Mouse (Mus musculus) neural tube, embryonic 10.5 days (tissue): ENCODE measurements around the gene Wfdc10.
"Not testable (repeated sequence)": the region's sequence is repeated elsewhere in the genome, so short reads cannot be mapped to it uniquely, and the experiment has no call there.

Experiments
- DNase-seq: peaks from one replicate; pipeline ENCODE4 v3.0.0-alpha.2; 2017; ENCODE audit warnings: low spot score; ENCODE audit errors: extremely low spot score

The Wfdc10 gene

DNA sequence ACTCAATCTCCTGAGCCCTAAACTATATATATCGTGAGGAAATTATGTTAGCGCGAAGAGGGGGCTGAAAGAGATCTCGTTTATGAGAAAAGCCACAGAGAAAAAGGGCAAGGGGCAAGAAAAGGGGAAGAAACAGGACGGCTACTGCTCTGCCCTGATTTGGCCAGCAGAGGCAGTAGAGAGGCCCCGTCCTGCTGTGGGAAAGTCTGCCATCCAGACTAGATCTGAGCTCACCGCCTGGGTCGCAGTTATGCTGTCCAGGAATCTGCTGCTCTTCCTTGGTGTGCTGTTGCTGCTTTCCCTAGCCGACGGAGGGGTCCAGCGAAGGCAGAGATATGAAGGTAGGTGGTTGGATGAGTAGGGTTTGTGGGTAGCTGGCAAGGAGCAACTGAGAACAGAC, at the start of gene Wfdc10:
Gene Wfdc10 (plus strand): TSS at position 189 of the 400 bp plus-strand sequence.
- peak; percentile 56 for DNase-seq

DNA sequence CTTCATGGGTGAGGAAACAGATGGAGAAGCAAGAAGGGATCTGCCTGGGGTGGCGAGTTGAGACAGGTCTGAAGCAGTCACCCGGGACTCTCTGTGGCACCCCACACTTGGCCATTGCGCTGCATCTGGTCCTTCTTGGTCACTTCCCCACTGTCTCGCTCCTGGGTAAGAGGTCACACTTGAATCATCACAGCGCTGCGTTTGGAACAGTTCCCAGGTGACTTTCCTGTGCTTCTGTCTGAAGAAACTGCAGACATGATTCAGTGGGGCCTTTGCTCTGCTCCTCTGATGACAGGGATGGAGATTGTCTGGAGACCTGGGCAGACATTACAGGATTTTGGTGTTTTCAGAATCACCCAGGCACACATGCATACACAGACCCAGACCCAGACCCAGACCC, 47.1 kb upstream of the Wfdc10 start:
- DNase-seq: no peak

DNA sequence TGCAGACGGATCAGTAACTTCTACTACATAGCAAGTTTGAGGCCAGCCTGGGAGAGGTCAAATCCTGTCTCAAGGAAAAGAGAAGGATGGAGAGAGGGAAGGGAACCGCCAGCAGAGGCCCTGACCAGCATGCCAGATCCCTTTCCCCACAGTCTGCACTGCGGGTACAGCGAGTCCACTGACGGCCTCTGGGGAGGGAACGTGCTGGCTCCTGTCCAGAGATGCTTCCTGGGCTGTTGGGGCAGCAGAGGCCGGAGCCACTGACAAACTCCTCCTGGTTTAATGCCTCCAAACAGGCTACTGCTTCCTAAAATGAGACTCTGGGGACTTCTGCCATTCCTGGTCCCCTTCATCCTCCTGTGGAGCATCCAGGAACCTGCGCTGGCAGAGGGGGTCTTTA, 42.4 kb upstream of the Wfdc10 start, which contains the start of the genes Wfdc6b and Wfdc8:
Gene Wfdc6b (plus strand): TSS at position 52 of the 400 bp plus-strand sequence.
Gene Wfdc8 (minus strand): TSS at position 156 of the 400 bp plus-strand sequence.
- not testable (repeated sequence) for DNase-seq

DNA sequence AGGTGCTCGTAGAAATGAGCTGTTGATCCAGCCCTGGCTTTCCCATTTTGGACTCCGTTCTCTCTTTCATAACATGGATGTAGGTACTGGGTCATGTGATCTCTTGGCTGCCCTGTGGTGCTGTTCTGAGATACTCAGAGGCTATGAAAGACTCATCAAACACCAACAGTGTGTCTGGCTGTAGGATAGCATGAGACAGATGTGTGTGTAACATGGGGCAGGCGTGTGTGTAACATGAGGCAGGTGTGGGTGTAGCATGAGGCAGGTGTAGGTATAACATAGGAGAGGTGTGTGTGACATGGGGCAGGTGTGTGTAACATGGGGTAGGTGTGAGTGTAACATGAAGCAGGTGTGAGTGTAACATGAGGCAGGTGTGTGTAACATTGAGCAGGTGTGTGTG, 40.5 kb upstream of the Wfdc10 start:
- DNase-seq: no peak

DNA sequence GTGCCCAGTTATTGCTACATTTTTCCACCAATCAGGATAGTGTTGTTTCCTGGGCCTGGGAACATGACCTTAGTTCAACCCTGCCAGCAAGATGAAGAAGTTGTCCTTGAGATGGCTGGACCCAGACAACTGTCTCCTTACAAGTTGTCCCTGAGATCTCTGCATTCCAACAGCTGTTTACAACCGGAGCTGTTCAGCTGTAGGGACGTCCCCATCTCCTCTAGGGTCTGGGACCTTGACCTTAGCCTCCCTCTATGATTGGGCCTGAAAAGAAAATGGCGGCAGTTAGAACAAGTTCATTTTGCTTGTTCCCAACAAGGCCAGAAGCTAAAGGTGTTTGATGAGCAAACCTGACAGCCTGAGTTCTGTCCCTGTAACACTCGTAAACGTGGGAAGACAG, 36.8 kb upstream of the Wfdc10 start:
- no peak for DNase-seq

DNA sequence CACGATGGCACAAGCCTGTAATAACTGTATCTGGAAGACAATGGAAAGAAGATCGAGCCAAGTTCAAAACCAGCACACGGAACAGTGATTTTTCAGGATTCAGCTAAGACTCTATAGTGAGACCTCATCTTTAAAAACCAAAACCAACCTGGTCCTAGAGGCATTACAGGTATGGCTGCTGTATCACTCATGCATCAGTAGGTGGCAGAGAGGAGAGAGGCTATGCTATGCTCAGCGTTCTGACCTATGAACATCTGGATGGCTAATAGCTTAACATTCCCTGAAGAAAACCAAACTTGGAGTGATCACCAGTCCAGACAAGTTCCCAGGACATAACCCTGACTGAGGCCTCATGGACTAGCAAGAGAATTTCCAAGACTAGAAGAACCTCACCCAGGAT, 34.1 kb upstream of the Wfdc10 start:
- DNase-seq: no peak

DNA sequence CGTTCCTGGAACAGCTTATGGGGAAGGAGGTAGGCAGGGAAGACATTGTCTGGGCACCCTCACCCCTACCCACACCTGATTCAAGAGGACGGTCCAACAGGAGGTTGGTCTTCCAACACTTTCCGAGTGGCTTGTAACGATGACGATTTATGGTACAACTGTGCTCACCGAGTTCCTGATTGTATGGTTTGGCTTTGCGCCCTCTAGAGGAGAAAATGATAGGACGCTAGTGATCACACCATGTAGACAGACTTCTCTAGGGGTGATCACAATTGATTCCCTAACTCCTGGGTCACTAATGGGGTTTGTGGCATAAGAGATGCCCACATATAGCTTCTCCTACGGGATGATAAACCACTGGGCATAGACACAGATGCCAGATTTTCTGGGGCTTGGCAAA, 20.6 kb upstream of the Wfdc10 start:
- no peak for DNase-seq

DNA sequence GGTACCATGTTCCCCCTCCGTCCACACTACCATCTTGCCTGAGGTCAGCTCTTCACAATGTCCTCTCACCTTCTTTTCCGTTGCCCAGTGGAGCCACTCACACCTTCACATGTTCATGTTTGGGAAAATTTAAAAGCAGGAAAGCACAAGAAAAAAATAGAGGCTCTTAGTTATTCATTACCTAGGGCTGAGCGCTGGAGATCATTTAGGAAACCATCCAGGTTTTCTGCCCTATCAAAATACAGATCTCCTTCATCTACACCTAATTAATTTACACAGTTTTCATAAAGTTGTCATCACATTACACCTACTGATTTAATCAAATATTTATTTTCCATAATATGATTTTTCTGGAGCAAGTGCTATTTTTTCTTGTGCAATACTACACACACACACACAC, 17.1 kb upstream of the Wfdc10 start, which contains the start of gene Wfdc16:
Gene Wfdc16 (minus strand): TSS at position 101 of the 400 bp plus-strand sequence.
- DNase-seq: no peak

DNA sequence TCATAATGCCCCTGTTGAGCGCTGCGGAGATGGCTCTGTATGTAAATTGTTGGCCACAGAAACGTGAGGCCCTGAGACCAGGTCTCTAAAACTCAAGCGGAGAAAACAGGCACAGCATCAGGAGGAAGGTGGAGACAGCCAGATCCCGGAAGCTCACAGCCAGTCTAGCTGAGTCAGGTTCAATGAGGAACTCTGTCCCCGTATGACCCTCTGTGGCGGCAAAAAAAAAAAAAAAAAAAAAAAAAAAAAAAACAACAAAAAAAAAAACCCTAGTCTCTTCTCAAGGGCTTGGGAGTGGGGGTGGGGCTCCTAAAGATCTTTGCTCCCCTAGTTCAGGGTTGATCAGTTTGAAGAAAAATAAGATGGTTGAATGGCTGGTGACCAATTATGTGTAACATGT, 14.7 kb upstream of the Wfdc10 start:
- DNase-seq: no peak

DNA sequence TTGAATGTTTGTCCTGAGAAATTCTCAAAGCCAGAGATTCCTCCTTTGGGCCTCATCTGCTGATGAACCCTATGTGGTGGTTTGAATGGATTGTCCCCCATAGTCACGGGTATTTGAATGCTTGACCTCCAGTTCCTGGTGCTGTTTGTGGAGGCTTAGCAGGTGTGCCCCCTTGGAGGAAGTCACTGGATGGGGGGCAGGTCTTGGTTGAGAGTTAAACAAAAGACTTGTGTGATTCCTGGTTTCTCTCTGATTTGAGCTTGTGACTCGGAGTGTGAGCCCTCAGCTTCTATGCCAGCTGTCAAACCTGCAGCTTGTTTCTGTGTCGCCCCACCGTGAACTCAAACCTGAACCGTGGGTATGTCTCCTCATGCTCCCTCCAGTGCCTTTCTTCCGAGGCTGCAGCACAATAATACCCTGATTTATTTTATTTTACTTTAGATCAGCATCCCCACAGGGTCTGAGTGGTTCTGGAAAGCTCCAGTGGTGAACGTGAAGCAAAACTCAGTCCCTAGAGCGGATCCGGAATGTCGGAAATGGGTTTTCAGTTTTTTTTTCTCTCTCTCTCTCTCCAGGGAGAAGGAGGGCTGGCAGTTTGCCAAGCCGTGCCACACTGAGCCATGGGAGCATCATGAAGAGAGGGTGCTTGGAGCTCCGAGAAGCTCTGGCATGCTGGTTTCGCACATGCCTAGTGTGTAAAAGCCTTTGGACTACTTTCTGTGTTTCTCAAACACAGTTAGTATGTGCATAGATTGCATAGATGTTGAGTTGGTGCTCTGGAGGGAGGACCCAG, 13.8 kb upstream of the Wfdc10 start:
- DNase-seq: no peak

DNA sequence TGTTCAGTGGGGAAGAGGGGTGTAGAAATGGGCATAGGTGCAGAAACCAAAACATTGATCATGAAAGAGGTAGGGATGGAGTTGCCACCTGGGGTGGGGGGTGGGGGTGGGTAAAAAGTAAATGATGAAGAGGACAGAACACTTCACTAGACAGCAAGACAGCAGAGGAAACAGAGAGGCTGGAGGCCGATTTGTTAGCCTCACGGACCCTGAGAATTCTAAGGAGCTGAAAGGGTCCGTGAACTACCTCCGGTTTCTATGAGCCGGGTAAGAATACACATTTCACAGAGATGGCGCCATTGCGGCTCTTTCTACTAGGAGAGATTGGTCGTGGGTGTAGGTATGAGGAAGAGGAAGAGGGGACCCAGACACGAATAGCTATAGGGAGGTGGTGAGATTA, 637 bp downstream of the Wfdc10 start, which contains the start of gene Wfdc9:
Gene Wfdc9 (minus strand): TSS at position 101 of the 400 bp plus-strand sequence.
- DNase-seq: no peak

DNA sequence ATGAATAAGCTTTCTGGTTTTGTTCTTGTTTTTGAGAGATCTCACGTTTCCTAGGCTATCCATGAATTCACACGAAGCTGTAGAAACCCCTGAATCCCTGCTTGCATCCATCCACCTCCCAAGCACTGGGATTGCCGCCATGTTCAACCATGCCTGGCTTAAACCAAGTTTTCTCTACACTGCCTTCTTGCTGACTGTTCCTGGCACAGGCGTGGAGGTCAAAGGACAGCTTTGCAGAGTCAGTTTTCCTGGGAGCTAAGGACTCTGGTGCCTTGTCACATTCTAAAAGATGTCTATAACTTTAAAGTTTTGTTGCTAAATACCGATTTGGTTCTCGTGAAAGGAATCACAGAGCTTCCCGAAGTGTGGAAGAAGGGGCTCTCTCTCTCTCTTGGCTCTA, 9.0 kb downstream of the Wfdc10 start:
- no peak for DNase-seq

DNA sequence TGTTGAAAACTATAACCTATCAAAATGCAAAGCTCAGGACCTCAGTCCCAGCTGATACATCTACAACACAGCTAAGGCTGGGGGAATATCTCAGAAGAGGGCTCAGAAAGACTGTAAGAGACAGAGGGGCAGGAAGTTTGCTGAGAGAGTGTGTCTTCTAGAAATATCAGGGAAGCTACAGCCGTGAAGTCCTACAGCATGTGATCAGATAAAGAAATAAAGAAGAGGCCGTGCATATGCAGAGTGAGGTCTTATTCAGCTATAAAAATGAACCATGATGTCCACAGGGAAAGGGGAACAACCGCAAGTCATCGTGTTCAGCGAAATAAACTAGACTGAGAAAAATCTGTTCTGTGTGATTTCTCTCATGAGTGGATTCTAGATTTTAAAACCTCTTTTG, 14.4 kb downstream of the Wfdc10 start:
- DNase-seq: no peak

DNA sequence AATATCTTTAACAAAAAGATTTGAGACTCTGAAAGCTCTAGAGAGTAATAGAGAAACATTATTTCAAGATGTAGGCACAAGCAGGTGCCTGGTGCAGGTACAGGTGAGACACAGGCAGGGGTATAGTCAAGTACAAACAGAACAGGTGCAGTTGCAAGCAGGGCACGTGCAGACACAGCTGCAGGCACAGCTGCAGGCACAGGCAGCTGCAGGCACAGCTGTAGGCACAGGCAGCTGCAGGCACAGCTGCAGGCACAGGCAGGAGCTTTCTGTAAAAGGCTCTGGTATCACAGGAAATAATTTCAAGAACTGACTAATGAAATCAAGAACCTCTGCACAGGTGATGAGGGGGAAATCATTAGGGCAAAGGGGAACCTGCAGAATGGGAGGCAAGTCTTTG, 15.1 kb downstream of the Wfdc10 start:
- no peak for DNase-seq

DNA sequence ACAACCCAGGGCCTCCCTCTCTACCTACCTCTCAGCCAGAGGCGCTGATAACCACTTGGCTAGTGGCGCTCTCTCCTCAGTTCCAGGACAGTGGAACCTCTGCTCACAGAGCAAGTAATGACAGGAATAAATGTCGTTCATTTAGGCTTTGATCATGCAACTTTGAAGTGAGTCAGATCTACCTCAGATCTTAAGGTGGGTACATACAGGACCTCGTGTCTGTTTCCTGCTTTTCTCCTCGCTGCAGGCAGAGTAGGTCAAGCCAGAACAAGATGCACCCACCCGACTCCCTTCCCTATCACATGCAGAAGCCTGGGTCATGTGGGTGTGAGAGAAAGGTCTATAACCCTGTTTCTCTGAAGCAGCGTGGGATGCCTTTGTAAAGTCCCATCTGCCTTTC, 18.1 kb downstream of the Wfdc10 start, which contains the start of gene Wfdc11:
Gene Wfdc11 (minus strand): TSS at position 101 of the 400 bp plus-strand sequence.
- no peak for DNase-seq

DNA sequence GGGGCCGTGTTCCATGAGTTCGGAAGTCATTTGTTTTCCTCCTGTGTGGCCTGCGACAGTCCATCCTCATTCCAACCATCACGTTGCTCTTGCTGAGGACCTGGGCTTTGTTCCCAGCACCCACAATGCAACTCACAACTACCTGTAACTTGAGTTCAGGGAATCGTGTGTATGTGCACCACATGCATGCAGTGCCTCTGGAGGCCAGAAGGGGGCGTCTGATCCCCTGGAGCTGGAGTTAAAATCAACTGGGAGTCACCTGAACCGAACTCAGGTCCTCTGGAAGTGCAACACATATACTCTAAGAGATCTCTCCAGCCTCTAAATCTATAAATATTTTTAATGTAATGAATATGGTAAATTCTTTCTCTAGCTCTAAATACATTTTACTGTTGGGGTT, 20.3 kb downstream of the Wfdc10 start:
- no peak for DNase-seq

DNA sequence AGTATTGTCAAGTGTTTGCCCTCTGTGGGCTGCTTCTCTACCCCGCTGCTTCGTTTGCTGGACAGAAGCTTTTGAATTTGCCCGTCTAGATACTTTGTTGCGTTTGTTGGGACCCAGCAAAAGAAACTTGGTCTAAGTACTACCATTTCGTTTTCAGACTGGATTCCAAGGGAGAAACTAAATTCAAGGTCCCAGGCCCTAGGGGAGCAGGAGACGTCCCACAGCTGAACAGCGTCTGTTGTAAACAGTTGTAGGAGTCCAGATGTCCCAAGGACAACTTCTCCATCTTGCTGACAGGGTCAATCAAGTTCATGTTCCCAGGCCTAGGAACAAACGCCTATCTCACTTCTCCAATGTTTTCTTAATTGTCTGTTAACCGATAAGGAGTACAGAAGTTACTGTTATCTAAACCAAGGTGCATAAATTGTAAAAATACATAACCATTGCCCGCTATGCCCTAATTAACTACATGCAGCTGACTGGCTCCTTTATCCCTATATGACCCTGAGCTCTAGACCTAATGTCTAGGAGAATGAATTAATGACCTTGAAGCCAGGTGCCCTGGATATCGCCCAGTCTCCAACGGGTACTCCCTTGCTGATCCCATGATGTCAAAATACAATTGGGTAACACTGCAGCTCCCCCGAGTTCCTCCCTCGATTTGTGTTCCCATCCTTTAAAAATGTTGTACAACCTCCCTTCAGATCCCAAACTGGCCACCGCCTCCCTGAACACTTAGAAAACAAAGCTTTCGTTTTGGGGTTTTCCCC, 21.3 kb downstream of the Wfdc10 start:
- DNase-seq: no peak

DNA sequence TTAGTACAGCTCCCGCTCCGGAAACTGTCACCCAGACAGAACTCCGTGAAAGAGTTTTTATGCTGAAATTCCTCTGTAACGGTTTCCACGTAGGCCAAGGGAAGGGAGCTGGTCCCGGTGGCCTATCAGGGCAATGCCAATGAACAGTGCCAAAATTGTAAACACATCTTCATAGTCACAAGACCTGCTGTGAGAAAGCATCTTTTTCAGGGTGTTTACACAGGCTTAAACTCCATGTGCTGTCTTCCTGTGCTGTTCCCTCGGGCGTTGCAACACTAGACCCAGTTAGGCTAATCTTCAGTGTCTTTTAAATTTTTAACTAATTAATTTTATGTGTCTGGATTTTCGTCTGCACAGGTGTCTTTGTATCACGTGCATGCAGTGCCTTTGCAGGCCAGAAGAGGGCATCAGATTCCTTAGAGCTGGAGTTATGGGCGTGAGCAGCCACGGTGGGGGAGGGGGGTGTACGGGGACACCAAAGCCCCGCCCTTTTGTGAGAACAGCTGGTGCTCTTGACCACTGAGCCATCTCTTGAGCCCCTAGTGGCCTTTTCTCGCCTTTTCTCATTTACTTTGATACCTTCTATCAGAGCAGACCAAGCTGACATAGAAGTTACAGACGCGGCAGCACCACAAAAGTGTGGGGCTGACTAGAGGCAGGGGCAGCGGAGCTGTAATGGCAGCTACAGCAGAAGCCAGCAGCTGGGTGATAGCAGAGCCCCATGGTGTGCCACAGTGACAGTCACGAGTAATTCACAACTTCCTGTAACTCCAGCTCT, 23.2 kb downstream of the Wfdc10 start:
- DNase-seq: peak; percentile 73

DNA sequence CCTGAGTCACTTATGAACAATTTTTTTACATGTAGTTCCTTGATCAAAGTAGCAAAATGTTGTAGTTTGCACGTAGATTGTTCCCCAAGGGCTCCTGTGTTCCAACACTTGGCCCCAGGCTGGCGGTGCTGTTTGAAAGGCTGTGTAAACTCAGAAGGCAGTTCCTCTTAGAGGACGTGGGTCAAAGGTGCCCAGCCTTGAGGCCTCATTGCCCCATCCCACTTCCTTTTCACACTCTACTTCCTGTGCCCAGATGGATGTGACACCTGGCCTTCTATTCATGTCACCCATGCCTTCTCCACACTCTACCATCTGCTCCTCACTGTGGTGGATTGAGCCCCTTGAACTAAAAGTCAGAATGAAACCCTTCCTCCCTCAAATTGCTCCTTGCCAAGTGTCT, 24.1 kb downstream of the Wfdc10 start:
- DNase-seq: peak; percentile 15

DNA sequence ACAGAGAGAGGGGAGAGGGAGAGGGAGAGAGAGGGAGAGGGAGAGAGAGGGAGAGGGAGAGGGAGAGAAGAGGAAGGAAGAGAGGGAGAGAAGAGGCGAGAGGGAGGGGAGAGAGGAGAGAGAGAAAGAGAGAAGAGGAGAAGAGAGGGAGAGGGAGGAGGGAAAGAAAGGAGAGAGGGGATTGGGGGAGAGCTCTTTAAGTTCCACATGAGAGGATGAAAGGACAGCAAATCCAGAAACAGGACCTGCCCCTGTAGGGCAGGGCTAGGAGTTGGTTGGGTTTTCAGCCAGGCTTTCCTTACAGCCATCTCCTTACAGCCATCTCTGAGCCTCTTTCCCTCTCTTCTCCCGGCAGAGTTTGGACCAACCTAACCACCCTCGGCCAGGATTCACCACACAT, 29.0 kb downstream of the Wfdc10 start, which contains the start of gene Wfdc13:
Gene Wfdc13 (plus strand): TSS at position 301 of the 400 bp plus-strand sequence.
- DNase-seq: no peak

DNA sequence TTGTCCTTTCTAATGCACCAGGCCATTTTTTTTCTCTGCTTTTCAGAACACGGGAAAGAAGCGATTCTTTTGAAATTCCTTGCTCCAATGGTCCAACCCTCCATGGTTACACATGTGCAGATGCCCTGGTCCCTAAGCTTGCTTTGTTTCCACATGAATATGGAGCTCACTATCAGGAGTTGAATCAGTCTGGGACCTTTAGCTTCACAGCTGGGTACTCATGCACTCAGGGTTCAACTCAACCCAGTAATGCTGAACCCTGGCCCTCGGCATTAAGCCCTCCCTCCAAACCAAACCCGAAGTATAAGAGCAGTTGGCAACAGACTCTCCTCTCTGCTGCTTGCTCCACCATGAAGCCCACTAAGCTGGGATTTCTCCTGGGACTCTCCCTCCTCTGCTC, 42.4 kb downstream of the Wfdc10 start, which contains the start of gene Spint4:
Gene Spint4 (plus strand): TSS at position 301 of the 400 bp plus-strand sequence.
- no peak for DNase-seq
